Mouse (Mus musculus) stomach, postnatal 0 days (tissue): Measurements from ENCODE around the gene Appl2.

Source experiments
- CTCF ChIP-seq: IDR thresholded peaks from 2 replicates; pipeline ENCODE4 v1.5.1; 2016; ENCODE audit warnings: antibody characterized with exemption, low read depth, mild to moderate bottlenecking, moderate library complexity
- EP300 ChIP-seq: optimal IDR thresholded peaks from 2 replicates; pipeline ENCODE3; 2016; ENCODE audit warnings: antibody characterized with exemption

GRCm38 (mm10) chr10:83688215-83688614, 39.7 kb upstream of the Appl2 start:
- TF ChIP-seq CTCF (no peak), EP300 (no peak)
